Mouse (Mus musculus): ENCODE data around the gene Ces2b.
"Not testable (repeated sequence)": the region's sequence is repeated elsewhere in the genome, so short reads cannot be mapped to it uniquely, and the experiment has no call there.

The Ces2b gene

DNA sequence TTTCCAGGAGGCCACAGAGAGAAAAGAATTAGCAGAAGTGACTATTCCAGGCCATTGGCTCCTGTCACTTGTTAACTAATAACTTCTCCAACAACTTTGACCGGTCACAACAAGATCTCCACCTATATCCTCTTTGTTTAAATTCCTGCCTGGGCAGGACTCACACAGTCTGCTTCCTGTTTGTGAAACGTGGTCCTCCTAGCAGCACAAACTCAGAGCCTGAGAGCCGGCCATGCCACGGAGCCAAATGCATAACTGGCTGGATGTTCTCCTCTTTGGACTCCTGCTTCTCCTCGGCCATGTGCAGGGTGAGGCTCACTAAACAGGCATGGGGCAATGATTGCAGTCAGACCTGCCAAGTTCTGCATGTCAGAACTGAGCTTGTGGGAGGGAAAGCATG is at the start of gene Ces2b:
TSS of gene Ces2b (plus strand) at position 133 of the 400 bp plus-strand sequence.
- DNase-seq: peak; percentile 4

DNA sequence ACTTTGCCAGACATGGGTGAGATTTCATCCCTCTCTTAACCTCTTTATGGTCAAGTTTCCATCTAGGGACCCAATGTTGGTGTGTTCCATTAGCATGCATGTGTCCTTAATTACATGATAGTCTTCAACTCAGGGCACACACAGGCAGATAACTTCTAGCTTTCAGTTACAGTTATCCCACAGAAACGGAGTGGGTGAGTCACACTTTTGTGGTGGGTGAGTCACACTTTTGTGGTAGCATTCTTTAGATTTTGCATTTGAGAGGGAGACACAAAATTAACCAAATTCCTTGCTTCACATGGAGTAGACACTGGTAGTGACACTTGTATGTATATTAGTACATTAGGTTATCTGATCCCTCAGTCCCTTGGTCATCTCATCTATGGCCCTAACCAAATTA is 44.3 kb upstream of the Ces2b start:
- no peak for DNase-seq

DNA sequence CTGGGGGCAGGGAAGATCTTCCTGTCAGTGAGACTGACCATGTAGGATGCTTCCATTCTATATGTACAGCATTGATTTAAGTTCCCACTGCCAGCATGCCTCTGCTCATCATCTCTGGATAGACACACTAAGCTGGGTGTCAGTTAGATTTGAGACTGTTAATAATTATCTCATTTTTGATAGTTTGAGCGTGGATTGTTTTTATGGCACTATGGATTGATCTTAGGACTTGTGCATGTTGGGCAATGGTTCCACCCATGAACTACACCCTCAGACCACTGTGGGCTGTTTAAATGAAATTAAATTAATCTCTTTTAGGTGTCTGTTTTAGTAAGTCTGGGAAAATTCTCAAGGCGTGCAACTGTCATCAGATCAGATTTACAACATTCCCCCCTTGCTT is 42.4 kb upstream of the Ces2b start:
- DNase-seq: no peak

DNA sequence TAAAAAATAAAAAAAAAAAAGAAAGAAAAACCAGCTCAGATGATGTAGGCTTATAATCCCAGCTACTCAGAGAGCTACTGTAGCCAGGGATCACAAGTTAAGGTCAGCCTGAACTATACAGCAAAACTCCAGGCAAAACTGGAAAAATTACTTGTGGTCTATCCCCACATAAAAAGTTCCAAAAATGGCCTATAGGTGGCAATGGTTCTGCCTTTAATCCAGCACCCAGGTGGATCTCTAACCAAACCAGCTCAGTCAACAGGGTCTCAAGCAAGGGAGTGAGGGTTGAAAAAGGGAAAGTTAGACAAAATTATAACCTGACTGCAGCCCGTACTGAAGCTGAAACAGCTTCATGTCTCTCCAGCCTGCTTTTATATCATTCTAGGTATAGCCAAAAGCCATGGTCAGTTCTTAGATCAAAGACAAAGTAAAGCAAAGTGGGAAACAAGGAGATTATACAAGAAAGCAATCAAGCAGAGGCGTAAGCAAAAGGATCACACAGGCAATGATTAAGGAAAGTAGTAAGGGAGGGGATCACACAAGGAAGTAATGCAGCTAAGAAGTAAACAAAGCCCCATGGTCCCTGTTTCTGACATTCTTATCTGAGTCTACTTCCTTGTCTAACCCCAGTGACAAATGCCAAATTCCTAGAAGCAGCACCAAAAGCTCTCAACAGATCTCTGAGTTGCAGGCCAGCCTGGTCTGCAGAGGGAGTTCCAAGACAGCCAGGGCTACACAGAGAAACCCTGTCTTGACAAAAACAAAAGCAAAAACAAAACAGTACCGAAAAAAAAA is 41.3 kb upstream of the Ces2b start:
- DNase-seq: peak; percentile 37

DNA sequence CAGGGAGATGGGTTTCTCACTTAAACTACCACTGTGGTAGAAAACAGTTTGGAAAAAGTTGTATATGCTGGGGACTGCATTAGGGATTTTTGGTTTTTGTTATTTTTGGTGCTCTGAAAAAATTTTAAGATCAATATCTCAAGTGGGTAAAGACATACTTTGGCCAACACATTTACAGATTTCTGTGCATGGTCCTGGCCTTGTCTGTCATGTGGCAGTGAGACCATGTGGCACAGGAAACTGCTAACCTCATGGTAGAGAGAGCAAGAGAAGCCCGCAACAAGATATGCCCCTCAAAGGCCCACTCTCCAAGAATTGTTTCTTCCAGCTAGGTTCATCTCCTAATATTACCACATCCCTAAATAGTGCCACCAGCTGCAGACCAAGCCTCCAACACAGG is 32.0 kb upstream of the Ces2b start:
- no peak for DNase-seq

DNA sequence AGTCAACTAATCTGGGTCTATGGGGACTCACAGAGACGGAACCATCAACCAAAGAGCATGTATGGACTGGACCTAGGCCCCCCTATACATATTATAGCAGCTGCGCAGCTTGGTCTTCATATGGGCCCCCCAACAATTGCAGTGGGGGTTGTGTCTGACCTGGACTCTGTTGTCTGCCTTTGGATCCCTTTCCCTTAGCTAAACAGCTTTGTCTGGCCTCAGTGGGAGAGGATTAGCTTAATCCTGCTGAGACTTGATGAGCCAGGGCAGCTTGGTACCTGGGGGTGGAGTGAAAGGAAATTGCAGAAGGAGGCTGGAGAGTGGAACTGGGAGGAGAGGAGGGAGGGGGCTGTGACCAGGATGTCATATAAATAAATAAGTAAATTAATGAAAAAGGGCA is 25.2 kb upstream of the Ces2b start:
- no peak for DNase-seq

DNA sequence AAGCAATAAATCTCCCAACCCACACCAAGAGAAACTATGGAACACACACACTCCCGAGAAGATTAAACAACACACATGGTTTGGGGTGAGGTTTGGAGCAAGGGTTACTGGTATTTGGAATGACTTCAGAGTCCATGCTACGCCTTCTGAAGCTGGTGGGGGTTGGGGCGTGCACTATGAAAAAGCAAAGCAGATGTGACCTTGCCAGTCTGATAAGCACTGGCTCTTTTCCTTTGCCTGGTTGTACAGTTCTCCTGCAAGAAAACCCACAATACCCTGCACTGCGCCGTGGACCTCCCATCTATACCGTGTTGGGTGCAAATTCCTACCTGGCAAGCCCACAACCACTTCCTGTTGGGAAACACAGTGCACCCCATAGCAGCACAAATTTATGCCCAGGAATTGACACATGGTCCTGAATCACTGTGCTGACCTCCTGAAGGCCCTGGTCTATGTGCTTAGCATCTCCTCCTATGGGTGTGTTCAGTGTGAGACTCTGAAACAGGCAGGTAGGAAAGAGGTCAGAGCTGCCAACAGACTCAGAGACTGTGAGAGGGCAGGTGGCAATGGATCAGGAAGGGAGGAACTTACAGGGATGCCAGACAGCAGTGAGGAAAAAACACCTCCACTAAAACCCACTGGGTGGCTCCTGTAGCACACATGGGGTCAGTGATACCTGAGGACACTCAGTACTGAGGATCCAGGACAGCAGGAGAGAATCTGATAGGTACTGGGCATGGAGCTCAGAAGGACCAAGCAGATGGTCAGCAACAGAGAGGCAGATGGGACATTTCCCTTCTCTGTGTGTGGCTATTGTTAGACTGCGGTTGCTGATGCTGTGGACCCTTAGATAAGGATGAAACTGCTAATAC is 22.6 kb upstream of the Ces2b start:
- no peak for DNase-seq

DNA sequence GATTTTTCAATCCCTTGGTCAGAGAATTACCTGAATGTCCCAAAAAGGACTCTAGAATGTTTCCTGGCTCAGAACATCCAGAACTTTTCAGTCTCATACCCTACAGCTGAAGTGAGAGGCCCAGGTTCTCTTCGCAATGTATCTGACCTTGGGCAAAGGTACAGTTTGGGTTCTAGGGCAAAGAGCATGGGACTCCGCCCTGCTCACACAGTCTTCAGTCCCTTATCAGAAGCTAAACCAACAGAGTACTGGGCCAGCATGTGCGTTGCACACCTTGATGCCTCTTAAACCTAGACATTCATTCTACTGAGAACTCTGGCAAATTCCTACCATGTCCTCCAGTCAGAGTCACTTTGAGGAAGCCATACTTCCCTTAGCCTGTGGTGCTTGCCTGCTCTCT is 21.9 kb upstream of the Ces2b start:
- DNase-seq: no peak

DNA sequence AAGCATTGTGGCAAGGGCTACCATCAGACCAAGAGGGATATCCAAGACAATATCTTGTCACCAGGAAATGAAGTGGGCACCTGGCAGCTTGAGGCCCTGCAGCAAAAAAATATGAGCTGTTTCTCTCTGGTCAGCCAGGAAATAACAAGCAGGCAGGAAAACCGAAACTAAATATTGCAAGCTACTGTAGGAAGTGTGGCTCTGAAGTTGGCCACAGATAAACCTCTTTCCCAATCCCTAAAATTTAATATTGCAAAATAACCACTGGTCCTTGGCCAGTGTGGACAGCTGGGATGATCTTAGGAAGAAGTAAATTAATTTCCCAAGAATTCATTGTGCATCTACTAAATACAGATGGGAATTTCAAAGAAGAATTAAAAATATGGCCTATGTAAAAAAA is 4.5 kb upstream of the Ces2b start:
- no peak for DNase-seq

DNA sequence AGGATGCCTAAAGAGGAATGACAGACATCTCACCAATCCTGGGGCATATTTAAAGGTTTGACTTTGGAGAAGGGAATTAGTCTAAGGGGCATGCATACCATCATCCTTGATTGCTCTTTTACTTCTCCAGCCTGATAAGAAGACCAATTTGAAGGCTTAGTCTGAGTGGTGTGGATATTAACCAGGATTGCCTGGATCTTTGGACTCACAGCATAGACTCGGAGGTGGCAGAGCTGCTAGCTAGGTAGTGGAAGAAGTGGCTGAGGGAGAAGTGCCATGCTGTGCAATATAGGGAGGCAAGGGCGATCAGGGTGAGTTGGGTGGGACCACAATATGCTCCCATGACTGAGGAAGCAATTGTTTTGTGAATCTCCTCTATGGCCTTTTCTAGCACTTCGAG is 3.2 kb upstream of the Ces2b start:
- DNase-seq: no peak

DNA sequence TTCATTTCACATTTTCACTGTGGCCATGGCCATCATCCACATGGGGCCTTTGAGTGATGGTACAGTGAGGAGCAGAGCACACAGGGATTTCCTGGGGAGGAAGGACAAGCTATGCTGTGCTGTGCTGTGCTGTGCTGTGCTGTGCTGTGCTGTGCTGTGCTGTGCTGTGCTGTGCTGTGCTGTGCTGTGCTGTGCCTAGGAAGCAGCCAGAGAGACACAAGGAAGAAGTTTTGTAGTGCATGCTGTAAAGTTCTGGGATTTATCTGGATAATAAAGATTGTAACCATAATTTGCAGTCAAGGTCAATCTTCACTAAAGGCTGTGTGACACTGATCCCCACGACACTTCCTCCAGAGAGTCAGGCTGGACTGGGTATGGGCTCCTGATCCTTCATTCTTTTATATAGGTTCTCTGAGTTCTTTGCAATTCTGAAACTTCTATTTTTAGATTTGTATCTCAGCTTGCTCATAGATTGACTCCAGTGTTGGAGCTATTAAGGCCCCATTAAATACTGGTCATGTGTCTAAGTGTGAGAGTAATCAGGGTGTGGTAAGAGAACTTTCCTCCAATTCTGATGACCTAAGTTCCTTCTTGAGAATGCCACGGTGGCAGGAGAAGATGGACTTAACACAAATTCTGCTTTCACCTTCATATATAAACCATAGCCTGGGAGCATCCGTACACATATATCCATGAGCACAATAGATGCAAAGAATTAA is 10.1 kb downstream of the Ces2b start:
- no peak for DNase-seq

DNA sequence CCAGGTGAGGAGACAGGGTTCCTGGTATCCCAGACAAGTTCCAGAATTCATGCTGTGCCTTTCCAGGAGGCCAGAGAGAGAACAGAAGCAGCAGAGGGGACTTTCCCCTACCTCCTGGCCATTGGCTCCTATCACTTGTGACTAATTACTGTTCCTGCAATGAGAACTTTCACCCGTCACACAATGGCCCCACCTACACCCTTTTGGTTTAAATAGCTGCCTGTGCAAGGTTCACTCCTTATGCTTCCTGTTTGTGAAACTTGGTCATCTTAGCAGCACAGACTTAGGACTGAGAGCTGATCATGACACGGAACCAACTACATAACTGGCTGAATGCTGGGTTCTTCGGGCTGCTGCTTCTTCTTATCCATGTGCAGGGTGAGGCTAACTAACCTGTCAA is 15.5 kb downstream of the Ces2b start, which contains the start of gene Ces2c:
TSS of gene Ces2c (plus strand) at position 238 of the 400 bp plus-strand sequence.
- no peak for DNase-seq

DNA sequence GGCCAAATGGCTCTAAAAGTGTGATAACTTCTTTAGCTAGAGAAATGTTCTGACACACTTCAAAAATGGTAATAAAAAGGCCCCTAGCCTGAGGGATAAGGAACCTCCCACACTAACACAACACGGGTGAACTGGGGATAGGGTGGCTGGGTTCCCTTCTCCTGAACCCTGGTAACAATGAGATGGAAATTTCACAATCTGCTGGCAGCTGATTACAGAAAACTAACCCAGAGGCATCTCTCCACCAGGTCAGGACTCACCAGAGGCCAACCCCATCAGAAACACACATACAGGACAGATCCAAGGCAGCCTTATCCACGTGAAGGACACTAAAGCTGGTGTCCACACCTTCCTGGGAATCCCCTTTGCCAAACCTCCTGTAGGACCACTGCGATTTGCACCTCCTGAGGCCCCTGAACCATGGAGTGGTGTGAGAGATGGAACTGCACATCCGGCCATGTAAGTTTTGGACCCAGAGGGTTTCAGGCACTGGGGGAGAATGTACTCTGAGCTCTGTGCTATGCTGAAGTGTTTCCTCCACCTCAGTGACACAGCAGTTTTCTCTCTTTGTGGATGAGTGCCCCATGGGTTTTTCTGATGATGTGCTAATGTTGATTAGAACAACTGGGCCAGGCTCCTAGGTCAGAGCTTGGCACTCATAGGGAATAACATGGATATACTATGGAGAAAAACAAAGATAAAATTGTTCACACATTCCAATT is 16.5 kb downstream of the Ces2b start:
- no peak for DNase-seq

DNA sequence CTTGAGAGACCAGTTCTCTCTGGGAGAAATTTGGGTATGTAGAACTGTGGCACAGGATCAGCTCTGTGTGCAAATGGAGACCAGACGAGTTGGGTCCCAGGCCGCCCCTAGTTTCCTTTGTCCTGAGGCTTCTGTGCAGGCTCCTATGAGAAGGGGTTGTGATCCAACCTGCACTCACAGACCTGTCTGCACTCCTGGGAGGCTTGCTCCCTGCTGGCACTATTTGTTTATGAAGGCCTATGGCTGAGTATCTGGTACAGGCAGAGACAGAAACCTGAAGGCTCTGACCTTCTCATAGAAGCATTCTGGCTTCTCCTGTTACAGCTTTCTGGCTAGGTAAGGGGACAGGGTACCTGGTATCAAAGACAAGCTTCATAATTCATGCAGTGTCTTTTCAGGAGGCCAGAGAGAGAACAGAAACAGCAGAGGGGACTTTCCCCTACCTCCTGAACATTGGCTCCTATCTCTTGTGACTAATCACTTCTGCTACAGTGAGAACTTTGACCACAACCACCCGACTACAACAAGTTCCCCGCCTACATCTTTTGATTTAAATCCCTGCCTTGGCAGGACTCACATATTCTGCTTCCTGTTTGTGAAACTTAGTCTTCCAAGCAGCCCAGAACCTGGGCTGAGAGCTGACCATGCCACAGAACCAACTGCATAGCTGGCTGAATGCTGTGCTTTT is 35.6 kb downstream of the Ces2b start:
- DNase-seq: not testable (repeated sequence)

DNA sequence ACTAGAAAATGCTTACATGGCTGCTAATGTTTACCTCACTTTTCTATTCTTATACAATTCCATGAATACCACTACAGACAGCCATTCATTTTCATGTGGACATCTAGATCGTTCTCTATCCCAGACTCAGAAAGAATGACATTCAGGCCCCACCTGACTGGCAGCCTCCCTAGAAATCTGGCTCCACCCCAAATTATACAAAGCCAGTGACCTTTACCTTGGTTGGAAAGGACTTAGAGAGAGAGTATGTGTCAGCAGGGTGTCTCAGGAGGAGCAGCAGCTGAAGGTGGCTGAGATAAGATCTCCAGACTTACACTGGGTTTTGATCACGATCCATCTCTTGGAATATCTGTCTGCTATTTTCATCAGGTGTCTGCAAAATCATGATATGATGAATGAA is 37.5 kb downstream of the Ces2b start:
- DNase-seq: not testable (repeated sequence)

DNA sequence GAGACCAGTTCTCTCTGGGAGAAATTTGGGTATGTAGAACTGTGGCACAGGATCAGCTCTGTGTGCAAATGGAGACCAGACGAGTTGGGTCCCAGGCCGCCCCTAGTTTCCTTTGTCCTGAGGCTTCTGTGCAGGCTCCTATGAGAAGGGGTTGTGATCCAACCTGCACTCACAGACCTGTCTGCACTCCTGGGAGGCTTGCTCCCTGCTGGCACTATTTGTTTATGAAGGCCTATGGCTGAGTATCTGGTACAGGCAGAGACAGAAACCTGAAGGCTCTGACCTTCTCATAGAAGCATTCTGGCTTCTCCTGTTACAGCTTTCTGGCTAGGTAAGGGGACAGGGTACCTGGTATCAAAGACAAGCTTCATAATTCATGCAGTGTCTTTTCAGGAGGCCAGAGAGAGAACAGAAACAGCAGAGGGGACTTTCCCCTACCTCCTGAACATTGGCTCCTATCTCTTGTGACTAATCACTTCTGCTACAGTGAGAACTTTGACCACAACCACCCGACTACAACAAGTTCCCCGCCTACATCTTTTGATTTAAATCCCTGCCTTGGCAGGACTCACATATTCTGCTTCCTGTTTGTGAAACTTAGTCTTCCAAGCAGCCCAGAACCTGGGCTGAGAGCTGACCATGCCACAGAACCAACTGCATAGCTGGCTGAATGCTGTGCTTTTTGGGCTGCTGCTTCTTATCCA is 55.0 kb downstream of the Ces2b start:
- not testable (repeated sequence) for DNase-seq
